Mouse (Mus musculus) left cerebral cortex, adult 2 months (tissue): Measurements from ENCODE around the gene Ltbp4. TPM values are rescaled to one million over a fixed set of nuclear protein-coding genes. Genes with fewer than 3 reads are reported as not detected.
A peak's percentile ranks its signal among the peaks of the same experiment; 100 is the strongest.

Experiments used
- DNase-seq, 2 experiments: peaks; one replicate each; pipeline ENCODE4 v3.0.0; 2021 to 2022; ENCODE audit warnings: low spot score in 2 of 2, mixed read lengths in 1 of 2; ENCODE audit errors: extremely low spot score in 1 of 2
- H3K27ac ChIP-seq: fragments of 200-600 bp; 2 replicates; pipeline ENCODE4 v1.8.1; 2022
- H3K4me3 ChIP-seq: fragments of 200-600 bp; 2 replicates; pipeline ENCODE4 v1.8.1; 2022
- CTCF ChIP-seq: fragments of 200-600 bp; IDR thresholded peaks from 2 replicates; pipeline ENCODE4 v1.8.1; 2022; ENCODE audit warnings: antibody characterized with exemption, mild to moderate bottlenecking, moderate library complexity
- intact Hi-C: fragments of 180-260 bp; cut with DNase I; formaldehyde crosslinking; loops from one replicate; pipeline ENCODE4 v1.15.1; 2025
- total RNA-seq, 2 experiments: library from RNA; stranded (reverse); gene quantifications; 2 replicates each; pipeline ENCODE4 v1.2.3; 2021

Gene Ltbp4
- total RNA-seq, 2 experiments from 2014 or later = 48.1 to 51.2 TPM

- Histone ChIP-seq H3K27ac (no peak overlapping the region), H3K4me3 (no peak overlapping the region)
- peak; percentile 58 for TF ChIP-seq CTCF
- peak in 1 of 2 experiments; percentile 47 for DNase-seq
- intact Hi-C loops = no loop called here
Observed at GRCm38 (mm10) chr7:27306161-27307160, 31.0 kb downstream of the Ltbp4 start.

DNA sequence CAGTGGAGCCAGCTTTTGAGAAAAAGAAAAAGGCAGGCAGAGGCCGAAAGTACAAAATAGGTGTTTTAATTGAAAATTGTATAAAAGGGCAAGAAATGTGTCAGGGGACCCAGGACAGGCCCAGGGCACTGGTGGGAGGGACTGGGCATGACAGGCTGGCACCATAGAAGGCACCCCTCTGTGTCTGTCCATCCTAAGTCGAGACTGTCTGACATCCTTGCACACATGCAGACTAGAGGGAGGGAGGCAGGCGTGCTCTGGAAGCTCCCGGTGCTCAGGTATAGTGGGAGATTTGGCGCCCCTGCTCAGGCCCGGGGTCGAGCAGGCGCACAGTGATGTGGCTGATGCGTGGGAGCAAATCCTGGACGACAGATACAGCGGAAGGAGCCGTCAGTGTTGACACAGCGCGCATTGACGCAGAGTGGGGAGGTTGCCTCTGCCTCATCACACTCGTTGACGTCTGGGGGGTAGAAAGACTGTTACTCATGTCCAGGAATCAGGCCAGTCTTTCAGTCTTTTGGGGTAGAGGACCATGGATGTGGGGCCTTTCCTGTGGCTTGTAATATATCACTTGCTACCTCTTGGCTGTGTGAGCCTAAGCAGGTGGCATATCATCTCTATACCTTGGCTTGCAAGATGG, 32.3 kb downstream of the Ltbp4 start:
- DNase-seq = no peak
- no peak overlapping the region for H3K27ac ChIP-seq
- H3K4me3 ChIP-seq = no peak overlapping the region
- TF ChIP-seq CTCF = no peak
- intact Hi-C loops = no loop called here

- intact Hi-C loops = loop anchor here (2.0 kb wide), 1 partner anchor 27 kb away; no protein-coding TSS in a partner anchor
- peak; percentile 98 for TF ChIP-seq CTCF
- DNase-seq = peak; percentile 67 to 75
- no peak overlapping the region for H3K27ac ChIP-seq
- H3K4me3 ChIP-seq = no peak overlapping the region
Observed at GRCm38 (mm10) chr7:27302172-27302571, 35.3 kb downstream of the Ltbp4 start.

DNA sequence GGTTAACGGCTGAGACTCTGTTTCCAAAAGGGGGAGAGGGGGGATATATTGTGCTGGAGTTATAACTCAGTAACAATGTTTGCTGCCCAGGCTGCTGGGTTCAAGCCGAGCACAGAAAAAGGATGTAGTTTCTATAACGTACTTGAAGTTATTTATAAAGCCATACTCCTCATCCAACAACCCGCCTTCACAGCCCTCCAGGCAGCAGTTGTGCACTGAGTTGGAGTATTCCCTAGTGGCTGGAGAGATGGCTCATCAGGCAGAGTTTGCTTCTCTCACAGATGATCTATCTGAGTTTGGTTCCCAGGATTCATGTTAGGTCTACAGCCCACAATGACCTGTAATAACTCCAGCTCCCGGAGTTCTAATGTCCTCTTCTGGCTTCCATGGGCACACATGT, 36.7 kb downstream of the Ltbp4 start:
- intact Hi-C loops = no loop called here
- Histone ChIP-seq H3K4me3 (no peak overlapping the region), H3K27ac (no peak overlapping the region)
- no peak for DNase-seq
- TF ChIP-seq CTCF = no peak

- Histone ChIP-seq H3K4me3 (no peak overlapping the region), H3K27ac (no peak overlapping the region)
- TF ChIP-seq CTCF = no peak
- DNase-seq = no peak
- intact Hi-C loops = no loop called here
Observed at GRCm38 (mm10) chr7:27300351-27300750, 37.1 kb downstream of the Ltbp4 start.

DNA sequence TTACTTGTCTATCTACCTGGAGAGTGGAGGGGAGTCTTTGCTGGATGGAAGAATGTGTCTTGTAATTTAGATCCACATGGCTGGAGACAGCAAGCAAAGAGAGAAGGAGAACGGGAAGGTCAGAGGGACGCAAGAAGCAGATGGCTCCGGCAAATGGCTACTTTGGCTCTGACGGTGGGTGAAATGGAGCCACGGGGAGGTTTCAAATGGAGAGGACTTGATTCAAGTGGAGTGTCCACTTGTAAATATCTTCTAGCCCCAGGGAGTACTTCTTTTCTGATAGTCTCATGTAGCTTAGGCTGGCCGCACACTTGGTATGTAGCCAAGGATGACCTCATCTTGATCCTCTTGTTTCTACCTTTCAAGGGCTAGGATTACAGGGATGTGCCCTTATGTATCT, 38.7 kb downstream of the Ltbp4 start:
- H3K4me3 ChIP-seq = no peak overlapping the region
- intact Hi-C loops = no loop called here
- no peak for TF ChIP-seq CTCF
- no peak for DNase-seq
- H3K27ac ChIP-seq = no peak overlapping the region

GRCm38 (mm10) chr7:27298033-27298610, 39.4 kb downstream of the Ltbp4 start:
- intact Hi-C loops = no loop called here
- Histone ChIP-seq H3K4me3 (no peak overlapping the region), H3K27ac (no peak overlapping the region)
- no peak for DNase-seq
- TF ChIP-seq CTCF = no peak

DNA sequence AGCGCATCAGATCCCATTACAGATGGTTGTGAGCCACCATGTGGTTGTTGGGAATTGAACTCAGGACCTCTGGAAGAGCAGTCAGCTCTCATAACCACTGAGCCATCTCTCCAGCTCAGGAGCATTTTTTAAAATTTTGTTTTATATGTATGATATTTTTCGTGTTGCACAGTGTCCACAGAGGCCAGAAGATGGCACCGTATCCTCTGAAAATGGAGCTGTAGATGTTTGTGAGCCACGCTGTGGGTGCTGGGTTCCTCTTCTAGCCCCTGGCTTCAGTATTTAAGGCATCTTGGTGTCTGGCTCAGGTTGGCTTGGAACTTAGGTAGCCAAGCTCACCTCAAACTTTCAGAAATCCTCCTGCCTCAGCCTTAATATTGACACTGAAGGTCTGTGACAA, 41.0 kb downstream of the Ltbp4 start:
- TF ChIP-seq CTCF = no peak; the same call in 1 of the 2 replicates
- Histone ChIP-seq H3K27ac (no peak overlapping the region), H3K4me3 (no peak overlapping the region)
- intact Hi-C loops = no loop called here
- no peak for DNase-seq

DNA sequence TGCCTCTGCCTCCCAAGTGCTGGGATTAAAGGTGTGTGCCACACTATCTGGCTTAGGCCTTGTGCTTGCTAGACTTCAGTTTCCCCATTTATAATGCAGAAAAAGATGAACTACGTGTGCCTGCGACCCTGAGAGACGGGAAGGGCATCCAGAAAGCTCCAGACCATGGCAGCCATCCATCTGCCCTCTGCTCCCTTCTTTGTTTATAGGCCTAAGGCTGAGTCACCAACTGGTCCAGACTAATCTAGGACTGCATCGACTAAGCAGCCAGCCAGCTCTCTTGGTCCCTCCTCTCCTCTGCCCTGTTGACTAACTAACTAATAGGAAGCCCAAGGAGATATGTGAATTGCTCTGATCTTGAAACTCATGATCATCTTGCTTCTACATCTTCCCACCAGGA, 41.5 kb downstream of the Ltbp4 start:
- Histone ChIP-seq H3K27ac (no peak overlapping the region), H3K4me3 (no peak overlapping the region)
- no peak for TF ChIP-seq CTCF
- intact Hi-C loops = no loop called here
- DNase-seq = no peak

GRCm38 (mm10) chr7:27291795-27292466, 45.6 kb downstream of the Ltbp4 start:
- no peak overlapping the region for H3K4me3 ChIP-seq
- peak overlapping the region; percentile 16; the same call in 1 of the 2 replicates for H3K27ac ChIP-seq
- intact Hi-C loops = no loop called here
- no peak for DNase-seq
- no peak for TF ChIP-seq CTCF

- peak; percentile 2; the same call in 1 of the 2 replicates for TF ChIP-seq CTCF
- no peak overlapping the region for H3K4me3 ChIP-seq
- DNase-seq = no peak
- H3K27ac ChIP-seq = no peak overlapping the region
- intact Hi-C loops = no loop called here
Observed at GRCm38 (mm10) chr7:27290555-27290954, 46.9 kb downstream of the Ltbp4 start.
